Mouse (Mus musculus) limb, embryonic 10.5 days (tissue): ENCODE results near the gene 4930469K13Rik. TPM values are rescaled to one million over a fixed set of nuclear protein-coding genes. Genes with fewer than 3 reads are reported as not detected.

Experiments
- DNase-seq: peaks from one replicate; pipeline ENCODE4 v3.0.0-alpha.2; 2017; ENCODE audit warnings: low spot score
- H3K27ac ChIP-seq: fragments of 300-500 bp; sonication (generic); 2 replicates; pipeline ENCODE4 v1.5.1; 2016; ENCODE audit warnings: mild to moderate bottlenecking
- H3K27me3 ChIP-seq: fragments of 300-500 bp; sonication (generic); 2 replicates; pipeline ENCODE4 v1.6.1; 2016; ENCODE audit warnings: low read depth, mild to moderate bottlenecking; ENCODE audit not compliant: poor library complexity, severe bottlenecking
- H3K36me3 ChIP-seq: fragments of 300-500 bp; sonication (generic); 2 replicates; pipeline ENCODE4 v1.6.1; 2016; ENCODE audit warnings: mild to moderate bottlenecking, moderate library complexity
- H3K4me1 ChIP-seq: fragments of 300-500 bp; sonication (generic); 2 replicates; pipeline ENCODE4 v1.6.1; 2016
- H3K4me3 ChIP-seq: fragments of 300-500 bp; sonication (generic); 2 replicates; pipeline ENCODE4 v1.5.1; 2016; ENCODE audit warnings: mild to moderate bottlenecking, moderate library complexity
- H3K9me3 ChIP-seq: fragments of 300-500 bp; sonication (generic); replicated peaks from 2 replicates; pipeline ENCODE4 v1.6.1; 2016; ENCODE audit warnings: mild to moderate bottlenecking
- WGBS: fragments of 180-500 bp; shearing (Covaris S2); methylation state at CpG from one replicate; pipeline ENCODE4 v1.1.7; 2016; 5-methylcytosine and 5-hydroxymethylcytosine counted together
- polyA plus RNA-seq: library from polyadenylated mRNA; unstranded; fragments of >200 nt; fragmentation: Nextera tagmentation; extraction: Ambion mirVana; gene quantifications from 2 replicates; pipeline ENCODE4 v1.2.1, GENCODE M21; 2016

The 4930469K13Rik gene
- polyA plus RNA-seq, 1 experiment from 2014 or later = not detected

- peak overlapping the region; percentile 10; the same call in 1 of the 2 replicates for H3K4me3 ChIP-seq
- H3K27me3 ChIP-seq = peaks cover 5% of the 10 kb centered on the region; the same call in 1 of the 2 replicates
- no peaks in the 10 kb centered on the region for H3K9me3 ChIP-seq
- WGBS = 62% methylated on average over 18 of the region's 18 CpGs
- peaks cover 35% of the 10 kb centered on the region for H3K4me1 ChIP-seq
- no peak for DNase-seq
- no peak overlapping the region for H3K27ac ChIP-seq
- H3K36me3 ChIP-seq = no peaks in the 10 kb centered on the region
These were observed 165.8 kb downstream of the 4930469K13Rik start for GRCm38 (mm10) chr11:33932386-33933111.

GRCm38 (mm10) chr11:33931836-33932385, 166.4 kb downstream of the 4930469K13Rik start:
- DNase-seq = peak; percentile 77
- H3K4me1 ChIP-seq = peaks cover 31% of the 10 kb centered on the region
- H3K27ac ChIP-seq = no peak overlapping the region
- H3K27me3 ChIP-seq = peaks cover 5% of the 10 kb centered on the region; the same call in 1 of the 2 replicates
- 7% methylated on average over 9 of the region's 10 CpGs for WGBS
- H3K9me3 ChIP-seq = no peaks in the 10 kb centered on the region
- peak overlapping the region; percentile 10; the same call in 1 of the 2 replicates for H3K4me3 ChIP-seq
- H3K36me3 ChIP-seq = no peaks in the 10 kb centered on the region

- H3K27ac ChIP-seq = no peak overlapping the region
- H3K4me3 ChIP-seq = no peak overlapping the region
- H3K27me3 ChIP-seq = peaks cover 11% of the 10 kb centered on the region; the same call in 1 of the 2 replicates
- H3K4me1 ChIP-seq = peaks cover 31% of the 10 kb centered on the region
- DNase-seq = no peak
- 73% methylated on average over 11 of the region's 11 CpGs for WGBS
- H3K36me3 ChIP-seq = no peaks in the 10 kb centered on the region
- no peaks in the 10 kb centered on the region for H3K9me3 ChIP-seq
These were observed 168.9 kb downstream of the 4930469K13Rik start for GRCm38 (mm10) chr11:33929412-33929811.

- DNase-seq = peak; percentile 76
- WGBS = 26% methylated on average over 7 of the region's 7 CpGs
- peaks cover 17% of the 10 kb centered on the region; the same call in 1 of the 2 replicates for H3K27me3 ChIP-seq
- no peak overlapping the region for H3K27ac ChIP-seq
- no peak overlapping the region for H3K4me3 ChIP-seq
- no peaks in the 10 kb centered on the region for H3K9me3 ChIP-seq
- peaks cover 31% of the 10 kb centered on the region for H3K4me1 ChIP-seq
- no peaks in the 10 kb centered on the region for H3K36me3 ChIP-seq
These were observed 169.7 kb downstream of the 4930469K13Rik start for GRCm38 (mm10) chr11:33928658-33929057.

GRCm38 (mm10) chr11:33927836-33928235, 170.5 kb downstream of the 4930469K13Rik start:
- DNase-seq = no peak
- WGBS = 75% methylated on average over 4 of the region's 4 CpGs
- Histone ChIP-seq H3K27me3 (peaks cover 17% of the 10 kb centered on the region; the same call in 1 of the 2 replicates), H3K36me3 (no peaks in the 10 kb centered on the region), H3K27ac (no peak overlapping the region), H3K4me3 (no peak overlapping the region), H3K4me1 (peaks cover 35% of the 10 kb centered on the region), H3K9me3 (no peaks in the 10 kb centered on the region)

GRCm38 (mm10) chr11:33927321-33927720, 171.0 kb downstream of the 4930469K13Rik start:
- Histone ChIP-seq H3K27me3 (peaks cover 17% of the 10 kb centered on the region; the same call in 1 of the 2 replicates), H3K36me3 (no peaks in the 10 kb centered on the region), H3K9me3 (no peaks in the 10 kb centered on the region), H3K4me1 (peaks cover 35% of the 10 kb centered on the region), H3K4me3 (no peak overlapping the region), H3K27ac (no peak overlapping the region)
- no peak for DNase-seq
- WGBS = 79% methylated on average over 6 of the region's 6 CpGs

- Histone ChIP-seq H3K27me3 (peaks cover 17% of the 10 kb centered on the region; the same call in 1 of the 2 replicates), H3K9me3 (no peaks in the 10 kb centered on the region), H3K36me3 (no peaks in the 10 kb centered on the region), H3K4me3 (no peak overlapping the region), H3K27ac (no peak overlapping the region), H3K4me1 (peaks cover 29% of the 10 kb centered on the region)
- no peak for DNase-seq
- 69% methylated on average over 2 of the region's 2 CpGs for WGBS
These were observed 171.8 kb downstream of the 4930469K13Rik start for GRCm38 (mm10) chr11:33926551-33926950.

- DNase-seq = no peak
- peaks cover 17% of the 10 kb centered on the region; the same call in 1 of the 2 replicates for H3K27me3 ChIP-seq
- no peaks in the 10 kb centered on the region for H3K9me3 ChIP-seq
- no peak overlapping the region for H3K27ac ChIP-seq
- no peak overlapping the region for H3K4me3 ChIP-seq
- H3K36me3 ChIP-seq = no peaks in the 10 kb centered on the region
- peaks cover 27% of the 10 kb centered on the region for H3K4me1 ChIP-seq
- WGBS = 86% methylated on average over 8 of the region's 8 CpGs
These were observed 172.6 kb downstream of the 4930469K13Rik start for GRCm38 (mm10) chr11:33925778-33926177.

Other genes starting within 250 kb of the 4930469K13Rik start
- 0.10 TPM in 2 replicates for gene Kcnmb1, start 135.5 kb downstream of the 4930469K13Rik start, polyA plus RNA-seq
- gene Kcnip1, start 105.4 kb downstream of the 4930469K13Rik start, polyA plus RNA-seq = 0.74 and 0.94 TPM in 2 replicates
- 1.0 and 1.2 TPM in 2 replicates for gene Lcp2, start 51.6 kb downstream of the 4930469K13Rik start, polyA plus RNA-seq
- not detected in 2 replicates for gene Foxi1, start 109.5 kb upstream of the 4930469K13Rik start, polyA plus RNA-seq
- 0.25 and 0.54 TPM in 2 replicates for gene Fam196b, start 216.3 kb upstream of the 4930469K13Rik start, polyA plus RNA-seq